Mouse (Mus musculus) lung, postnatal 0 days (tissue): ENCODE data around the gene Fam187a.

Source experiments
- CTCF ChIP-seq: IDR thresholded peaks from 2 replicates; pipeline ENCODE4 v1.5.1; 2016; ENCODE audit warnings: antibody characterized with exemption, mild to moderate bottlenecking
- EP300 ChIP-seq: IDR thresholded peaks from 2 replicates; pipeline ENCODE4 v1.6.1; 2016; ENCODE audit warnings: antibody characterized with exemption, mild to moderate bottlenecking, control low read depth

DNA sequence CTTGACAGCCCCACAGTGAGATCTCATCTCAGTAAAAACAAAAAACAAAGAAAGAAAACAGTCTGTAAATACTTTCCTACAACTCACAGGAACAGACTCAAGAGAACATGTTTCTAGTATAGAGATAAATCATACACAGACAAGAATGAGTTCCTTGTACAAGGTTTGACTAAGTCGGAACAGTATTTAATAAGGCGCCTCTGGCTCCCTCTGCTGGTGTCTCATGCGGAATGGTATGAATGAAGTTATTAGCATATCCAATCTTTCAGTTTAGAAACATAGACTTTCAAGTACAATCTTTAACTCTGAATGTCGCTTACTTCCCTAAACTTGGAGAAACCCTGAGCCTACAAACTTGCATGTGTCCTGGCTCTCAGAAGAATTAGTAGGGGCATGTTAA lies 20.7 kb upstream of the Fam187a start:
- peak; percentile 76 for TF ChIP-seq CTCF
- TF ChIP-seq EP300, result no peak
